ENCODE assay signal across 8 mouse cellular contexts in the genomic region with DNA sequence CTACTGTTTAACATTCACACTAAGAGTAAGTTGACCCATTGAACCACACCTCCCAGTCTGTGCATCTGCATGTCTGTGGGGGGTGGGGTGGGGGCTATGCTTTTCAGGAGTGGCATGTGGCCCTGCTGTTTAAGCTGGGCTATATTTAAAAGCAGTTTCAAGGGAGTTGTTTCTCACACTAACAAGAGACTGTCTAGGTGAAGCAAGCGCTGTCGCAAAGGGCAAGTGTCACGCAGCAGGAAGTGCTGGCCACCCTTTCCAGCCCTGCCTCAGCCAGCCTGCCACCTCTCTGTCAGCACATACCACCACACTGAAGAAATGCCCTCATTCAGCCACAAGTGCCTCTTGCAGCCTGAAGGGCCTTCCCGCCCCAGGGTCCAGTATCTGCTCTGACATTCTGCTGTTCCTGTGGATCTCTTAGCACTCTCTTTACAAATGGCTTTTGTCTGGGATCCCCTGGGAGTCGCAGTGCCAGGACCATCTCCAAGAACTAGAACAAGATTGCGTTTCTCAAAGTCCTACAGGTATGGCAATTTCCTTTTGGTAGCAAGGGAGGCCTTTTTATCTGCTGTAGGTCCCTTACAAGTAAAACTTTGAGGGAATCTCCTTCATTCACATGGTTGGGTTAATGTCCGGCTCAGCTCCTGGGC.
DNase-seq lines count a peak whose midpoint lies in the region; ATAC-seq and TF ChIP-seq lines count a peak whose summit lies in the region.

No protein-coding gene starts in this region.

- peaks cover 19% of the 10 kb centered on the region for H3K4me1 ChIP-seq in midbrain, embryonic 11.5 days (ENCODE audit: control insufficient read depth, insufficient read depth, low read length)
- peaks cover 16% of the 10 kb centered on the region for H3K4me1 ChIP-seq in midbrain, embryonic 14.5 days (ENCODE audit: control insufficient read depth, insufficient read depth, low read length)
- H3K4me1 ChIP-seq in heart, embryonic 15.5 days (replicated peaks) = peaks cover 25% of the 10 kb centered on the region
- peaks cover 2 to 33% of the 10 kb centered on the region in 2 experiments; a peak in 2 of 4 replicates for H3K4me1 ChIP-seq in liver, embryonic 14.5 days (replicated peaks; ENCODE audit: control insufficient read depth in 2 of 2, insufficient read depth in 2 of 2, low read length in 1 of 2)

- peak; percentile 37; the same call in 1 of the 2 replicates for ATAC-seq in midbrain, embryonic 11.5 days (ENCODE audit: low FRiP score)
- ATAC-seq in midbrain, embryonic 14.5 days (ENCODE audit: low FRiP score, low TSS enrichment) = no peak
- ATAC-seq in heart, embryonic 15.5 days (replicated peaks; ENCODE audit: insufficient number of reproducible peaks, insufficient read depth, low FRiP score, low read depth) = peak; percentile 84
- ATAC-seq in liver, embryonic 14.5 days (ENCODE audit: insufficient read depth) = peak; percentile 53
- ATAC-seq in neutrophil, adult 5-6 weeks (ENCODE audit: extremely low read depth, insufficient number of reproducible peaks, low FRiP score, poor library complexity, severe bottlenecking) = peak; percentile 63; the same call in 1 of the 2 replicates

- peak; percentile 86 for DNase-seq in midbrain, embryonic 11.5 days (ENCODE audit: low spot score, missing footprints)
- no peak for DNase-seq in midbrain, embryonic 14.5 days
- DNase-seq in liver, embryonic 14.5 days (ENCODE audit: low read depth in 3 of 3, low spot score in 3 of 3) = no peak
- no peak for DNase-seq in layer of hippocampus, adult 8-10 months (ENCODE audit: low spot score in 2 of 2)
- no peak for DNase-seq in right cerebral cortex, postnatal 36 days (ENCODE audit: low spot score in 2 of 2)
- no peak for DNase-seq in testis, postnatal 14 days (ENCODE audit: low spot score)

- no peaks in the 10 kb centered on the region for H3K9me3 ChIP-seq in midbrain, embryonic 11.5 days (ENCODE audit: control insufficient read depth, low read length)
- H3K9me3 ChIP-seq in midbrain, embryonic 14.5 days (ENCODE audit: control insufficient read depth, low read length) = no peaks in the 10 kb centered on the region
- no peaks in the 10 kb centered on the region for H3K9me3 ChIP-seq in heart, embryonic 15.5 days (replicated peaks)
- H3K9me3 ChIP-seq in liver, embryonic 14.5 days (ENCODE audit: control insufficient read depth, low read length) = no peaks in the 10 kb centered on the region

- no peak for TF ChIP-seq EP300 in liver, embryonic 14.5 days (IDR thresholded peaks at IDR 0.05; ENCODE audit: low read depth)

- H3K36me3 ChIP-seq in midbrain, embryonic 11.5 days (ENCODE audit: control insufficient read depth, insufficient read depth, low read length) = no peaks in the 10 kb centered on the region
- H3K36me3 ChIP-seq in midbrain, embryonic 14.5 days (ENCODE audit: control insufficient read depth, insufficient read depth, low read length) = no peaks in the 10 kb centered on the region
- no peaks in the 10 kb centered on the region for H3K36me3 ChIP-seq in heart, embryonic 15.5 days
- no peaks in the 10 kb centered on the region for H3K36me3 ChIP-seq in liver, embryonic 14.5 days (replicated peaks; ENCODE audit: control insufficient read depth, insufficient read depth, low read depth)

- WGBS in midbrain, embryonic 11.5 days = 4% methylated on average over 7 of the region's 7 CpGs
- 7% methylated on average over 7 of the region's 7 CpGs for WGBS in midbrain, embryonic 14.5 days
- 15% methylated on average over 7 of the region's 7 CpGs for WGBS in heart, embryonic 15.5 days
- 18% methylated on average over 7 of the region's 7 CpGs for WGBS in liver, embryonic 14.5 days (ENCODE audit: insufficient replicate concordance)

- no peak overlapping the region for H3K4me3 ChIP-seq in midbrain, embryonic 11.5 days (ENCODE audit: low read depth, low read length)
- H3K4me3 ChIP-seq in midbrain, embryonic 14.5 days (replicated peaks; ENCODE audit: low read depth, low read length) = no peak overlapping the region
- H3K4me3 ChIP-seq in heart, embryonic 15.5 days = peak overlapping the region; percentile 38
- H3K4me3 ChIP-seq in liver, embryonic 14.5 days (ENCODE audit: insufficient read depth in 1 of 2, low read depth in 2 of 2, low read length in 2 of 2) = no peak overlapping the region

- TF ChIP-seq CTCF in liver, embryonic 14.5 days (IDR thresholded peaks at IDR 0.05; ENCODE audit: low read depth) = peak; percentile 35

- H3K9ac ChIP-seq in midbrain, embryonic 11.5 days (ENCODE audit: low read length) = no peak overlapping the region
- H3K9ac ChIP-seq in midbrain, embryonic 14.5 days (replicated peaks; ENCODE audit: low read length) = no peak overlapping the region
- peak overlapping the region; percentile 38 for H3K9ac ChIP-seq in heart, embryonic 15.5 days
- H3K9ac ChIP-seq in liver, embryonic 14.5 days (replicated peaks) = peak overlapping the region; percentile 10; the same call in 1 of the 2 replicates

- 0 out of 2 replicates have a peak overlapping the region, but pooled peaks have one; percentile 20 for H3K27ac ChIP-seq in midbrain, embryonic 11.5 days (ENCODE audit: low read depth, low read length)
- H3K27ac ChIP-seq in midbrain, embryonic 14.5 days (replicated peaks; ENCODE audit: low read depth, low read length) = no peak overlapping the region
- H3K27ac ChIP-seq in heart, embryonic 15.5 days = peak overlapping the region; percentile 83
- peak overlapping the region; percentile 61 for H3K27ac ChIP-seq in liver, embryonic 14.5 days

- H3K4me2 ChIP-seq in midbrain, embryonic 11.5 days = 0 out of 2 replicates have a peak overlapping the region, but pooled peaks have one; percentile 17
- no peak overlapping the region for H3K4me2 ChIP-seq in midbrain, embryonic 14.5 days (ENCODE audit: low read length)
- peak overlapping the region; percentile 49 for H3K4me2 ChIP-seq in heart, embryonic 15.5 days
- peak overlapping the region; percentile 45 for H3K4me2 ChIP-seq in liver, embryonic 14.5 days (ENCODE audit: low read depth)

- no peaks in the 10 kb centered on the region for H3K27me3 ChIP-seq in midbrain, embryonic 11.5 days (ENCODE audit: control insufficient read depth, insufficient read depth, low read length)
- H3K27me3 ChIP-seq in midbrain, embryonic 14.5 days (ENCODE audit: control insufficient read depth, insufficient read depth, low read length) = no peaks in the 10 kb centered on the region
- no peaks in the 10 kb centered on the region for H3K27me3 ChIP-seq in heart, embryonic 15.5 days
- H3K27me3 ChIP-seq in liver, embryonic 14.5 days (ENCODE audit: control insufficient read depth, insufficient read depth, low read length) = no peaks in the 10 kb centered on the region

Comparison
In these comparisons a context has a peak if more than half of its experiments do, and no peak if none do; other contexts are left out.
1. H3K9ac ChIP-seq: peak in heart, embryonic 15.5 days (single experiment) and liver, embryonic 14.5 days (single experiment); none in midbrain, embryonic 11.5 days (single experiment) and midbrain, embryonic 14.5 days (single experiment).